Mouse (Mus musculus) 416B (cell line): ENCODE measurements around the gene Tnk2.

Source experiments
- DNase-seq: peaks from one replicate; pipeline ENCODE4 v3.0.0; 2011; ENCODE audit warnings: low read depth

Gene Tnk2

GRCm38 (mm10) chr16:32643661-32644061, at the start of gene Tnk2:
Tnk2 (plus strand) TSS chr16:32643874.
- DNase-seq: peak; percentile 83

- DNase-seq: peak; percentile 89
These were observed 49.8 kb upstream of the Tnk2 start for GRCm38 (mm10) chr16:32593916-32594315.

- peak; percentile 51 for DNase-seq
These were observed 49.0 kb upstream of the Tnk2 start for GRCm38 (mm10) chr16:32594701-32595100.

DNA sequence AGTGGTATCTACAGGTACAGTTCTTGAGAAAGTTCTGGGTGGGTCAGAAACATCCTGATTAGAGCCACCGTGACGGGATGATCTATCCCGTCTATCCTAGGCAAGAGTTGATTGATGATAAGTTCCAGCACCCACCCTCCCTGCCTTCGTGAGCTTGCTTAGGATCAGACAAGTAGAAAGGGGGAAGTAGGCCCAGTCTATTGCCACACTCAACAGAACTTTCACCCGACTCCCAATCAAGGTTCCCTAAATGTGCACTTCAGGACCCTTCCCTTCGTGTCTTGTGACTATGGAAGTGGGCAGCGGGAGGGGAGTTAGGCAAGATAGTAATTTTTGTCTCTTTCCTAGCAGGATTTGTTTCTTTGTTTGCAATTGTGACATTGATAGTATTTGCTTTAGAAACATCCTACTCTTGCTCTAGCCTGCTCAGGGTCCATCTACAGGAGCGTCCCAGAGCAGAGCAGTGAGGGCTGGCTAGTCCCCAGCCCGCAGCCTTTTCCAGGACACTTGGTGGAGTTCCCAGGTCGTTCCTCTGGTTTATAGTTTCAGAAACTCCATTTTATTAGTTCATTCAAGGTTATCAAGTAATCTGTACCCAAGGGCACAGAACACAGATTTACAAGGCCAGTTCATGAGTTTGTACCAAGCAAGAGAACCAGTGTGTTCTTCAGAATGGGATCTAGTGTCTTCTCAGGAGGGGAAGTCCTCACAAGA, 48.4 kb upstream of the Tnk2 start:
- DNase-seq: peak; percentile 35

DNA sequence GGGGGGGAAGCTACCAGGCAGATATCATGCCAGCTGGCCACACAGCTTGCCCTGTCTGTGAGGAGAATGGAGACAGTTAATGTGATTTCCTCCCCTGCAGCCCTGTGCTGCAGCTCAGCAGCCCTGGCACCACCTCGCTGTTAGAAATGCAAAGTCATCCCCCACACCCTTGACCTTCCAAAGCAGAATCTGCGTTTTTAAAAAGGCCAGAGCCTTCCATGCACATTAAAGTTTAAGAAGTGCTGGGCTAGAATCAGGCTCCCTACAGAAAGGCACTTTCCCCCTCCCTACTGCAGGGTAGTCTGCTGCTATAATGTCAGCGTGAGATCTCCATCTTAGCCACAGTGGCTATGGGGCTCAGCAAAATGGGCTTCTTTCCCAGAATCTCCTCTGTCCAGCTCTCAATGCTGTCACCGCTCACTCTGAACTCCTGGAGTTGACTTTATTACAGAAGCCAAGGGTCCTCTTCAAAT, 45.7 kb upstream of the Tnk2 start:
- peak; percentile 79 for DNase-seq

GRCm38 (mm10) chr16:32599151-32599550, 44.5 kb upstream of the Tnk2 start:
- no peak for DNase-seq

GRCm38 (mm10) chr16:32602193-32602685, 41.4 kb upstream of the Tnk2 start:
- no peak for DNase-seq

DNA sequence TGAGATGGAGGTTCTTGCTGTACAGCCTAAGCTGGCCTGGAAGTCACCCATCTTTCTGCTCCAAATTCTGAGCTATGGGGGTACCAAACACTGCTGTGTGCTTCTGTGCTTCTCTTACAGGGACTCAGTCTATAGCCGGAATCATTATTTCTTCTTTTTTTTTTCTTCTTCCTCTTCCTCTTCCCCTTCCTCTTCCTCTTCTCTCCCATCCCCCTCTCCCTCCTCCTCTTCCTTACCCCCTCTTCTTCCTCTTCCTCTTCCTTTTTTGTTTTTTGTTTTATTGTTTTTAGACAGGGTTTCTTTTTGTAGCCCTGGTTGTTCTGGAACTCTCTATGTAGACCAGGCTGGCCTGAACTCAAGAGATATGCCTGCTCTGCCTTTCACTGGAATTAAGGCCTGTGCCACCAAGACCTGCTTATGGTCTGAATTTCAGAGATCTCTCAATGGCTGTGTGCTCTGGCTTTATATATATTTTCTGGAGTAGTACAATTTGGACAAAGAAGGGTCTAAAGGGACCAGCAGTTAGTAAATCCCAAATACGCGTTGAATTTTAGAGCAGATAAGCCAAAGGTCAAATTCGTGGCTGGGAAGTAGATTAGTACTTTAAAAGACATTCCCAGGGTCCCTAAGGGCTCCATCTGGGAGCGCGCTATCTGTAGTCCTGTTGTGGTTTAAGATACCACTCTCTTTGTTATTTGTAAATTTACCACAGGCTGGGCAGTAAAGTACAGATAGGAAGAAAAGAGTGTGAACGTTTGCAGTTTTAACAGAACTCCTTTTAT, 35.9 kb upstream of the Tnk2 start:
- no peak for DNase-seq

- no peak for DNase-seq
These were observed 35.3 kb upstream of the Tnk2 start for GRCm38 (mm10) chr16:32608344-32608711.

GRCm38 (mm10) chr16:32608712-32609400, 34.8 kb upstream of the Tnk2 start, which contains the start of gene Tfrc:
Tfrc (plus strand) TSS chr16:32608920.
- peak; percentile 99 for DNase-seq

DNA sequence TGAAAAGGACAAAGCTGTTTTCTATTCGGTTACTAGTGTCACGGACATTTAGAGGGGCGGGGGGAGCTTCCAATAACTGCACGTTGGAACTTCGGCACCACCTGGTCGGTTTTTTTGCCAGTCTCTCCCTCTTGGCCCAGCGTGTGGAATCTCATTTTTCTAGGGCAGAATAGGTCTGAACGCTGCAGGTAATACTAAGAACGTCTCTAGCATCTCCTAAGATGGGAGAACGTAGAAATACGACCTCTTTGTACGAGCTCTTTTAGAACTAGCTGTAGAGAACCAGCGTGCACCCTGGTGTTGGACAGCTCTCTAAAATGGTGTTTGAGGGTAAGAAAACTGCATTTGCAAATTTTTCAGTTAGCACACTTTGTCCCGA, 34.3 kb upstream of the Tnk2 start:
- peak; percentile 66 for DNase-seq

DNA sequence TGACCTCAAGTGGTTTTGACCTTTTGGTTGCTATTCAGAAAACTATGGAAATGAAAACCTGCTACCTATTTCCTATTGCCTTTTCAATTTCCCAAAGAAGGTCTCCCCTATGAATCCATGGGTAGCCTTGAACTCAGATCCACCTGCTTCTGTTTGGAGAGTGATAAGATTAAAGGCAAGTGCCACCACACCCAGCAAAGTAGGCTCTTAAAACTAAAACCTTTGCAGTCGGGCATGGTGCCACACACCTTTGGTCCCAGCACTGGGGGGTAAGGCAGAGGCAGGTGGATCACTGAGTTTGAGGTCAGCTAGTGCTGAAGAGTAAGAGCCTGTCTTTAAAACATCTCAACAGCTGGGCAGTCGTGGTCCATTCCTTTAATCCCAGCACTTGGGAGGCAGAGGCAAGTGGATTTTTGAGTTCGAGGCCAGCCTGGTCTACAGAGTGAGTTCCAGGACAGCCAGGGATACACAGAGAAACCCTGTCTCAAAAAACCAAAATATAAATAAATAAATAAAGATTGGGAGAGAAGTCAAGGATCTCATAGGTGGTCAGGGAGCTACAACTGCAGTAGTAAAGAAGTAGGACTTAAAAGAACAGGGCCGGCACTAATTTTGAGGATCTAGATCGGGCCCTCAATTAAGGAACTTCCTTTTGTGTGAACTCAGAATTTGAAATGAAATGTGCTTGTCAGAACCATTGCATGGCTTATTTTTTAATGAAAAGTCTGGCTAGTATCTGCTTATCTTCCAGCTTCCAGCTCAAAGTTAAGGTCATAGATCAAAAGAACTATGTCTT, 33.0 kb upstream of the Tnk2 start:
- DNase-seq: peak; percentile 29

DNA sequence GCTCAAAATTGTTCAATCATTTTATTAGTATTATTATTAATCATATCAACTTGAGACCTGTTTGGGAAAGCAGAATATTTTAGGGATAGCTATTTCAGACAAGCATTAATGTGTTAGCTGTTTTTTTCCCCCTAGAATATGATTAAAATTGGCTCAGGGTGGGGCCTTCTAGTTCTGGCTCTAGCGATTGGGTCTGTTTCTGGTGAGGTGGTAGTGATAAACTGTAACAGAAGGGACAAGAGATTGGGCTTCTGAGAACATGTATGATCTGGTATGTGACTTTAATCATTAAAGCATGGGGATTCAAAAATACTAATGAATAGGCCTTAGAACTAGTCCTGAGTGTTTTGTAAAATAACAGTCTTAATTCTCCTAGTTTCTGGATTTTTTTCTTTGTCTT, 31.6 kb upstream of the Tnk2 start:
- DNase-seq: no peak

GRCm38 (mm10) chr16:32613269-32613834, 30.3 kb upstream of the Tnk2 start:
- DNase-seq: peak; percentile 42

DNA sequence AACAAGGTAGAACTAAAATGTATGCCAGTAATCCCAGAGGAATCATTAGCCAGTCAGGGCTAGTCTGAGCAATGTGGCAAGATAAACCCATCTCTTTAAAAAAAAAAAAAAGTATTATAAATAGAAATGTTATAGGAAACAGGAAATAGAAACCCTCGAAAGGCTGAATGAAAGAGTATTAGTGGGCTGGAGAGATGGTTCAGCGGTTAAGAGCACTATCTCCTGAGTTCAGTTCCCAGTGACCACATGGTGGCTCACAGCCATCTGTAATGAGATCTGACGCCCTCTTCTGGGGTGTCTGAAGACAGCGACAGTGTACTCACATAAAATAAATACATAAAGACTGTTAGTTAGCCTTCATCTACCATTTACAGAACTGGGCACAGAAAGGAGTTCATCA, 29.6 kb upstream of the Tnk2 start:
- peak; percentile 86 for DNase-seq

DNA sequence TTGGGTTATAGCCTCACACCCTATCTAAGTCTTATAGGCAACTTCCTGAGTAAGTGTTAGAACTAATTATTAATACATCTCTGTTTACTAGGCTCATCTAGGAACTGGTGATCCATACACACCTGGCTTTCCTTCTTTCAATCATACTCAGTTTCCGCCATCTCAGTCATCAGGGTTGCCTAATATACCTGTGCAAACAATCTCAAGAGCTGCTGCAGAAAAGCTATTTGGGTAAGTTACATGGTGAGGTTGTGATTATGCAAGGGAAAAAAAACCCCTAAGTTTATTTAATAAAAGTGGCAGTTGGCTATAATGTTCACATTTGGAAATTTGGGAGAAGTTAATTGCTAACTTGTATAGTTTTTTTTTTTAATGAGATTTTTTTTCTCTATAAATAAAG, 24.7 kb upstream of the Tnk2 start:
- no peak for DNase-seq

DNA sequence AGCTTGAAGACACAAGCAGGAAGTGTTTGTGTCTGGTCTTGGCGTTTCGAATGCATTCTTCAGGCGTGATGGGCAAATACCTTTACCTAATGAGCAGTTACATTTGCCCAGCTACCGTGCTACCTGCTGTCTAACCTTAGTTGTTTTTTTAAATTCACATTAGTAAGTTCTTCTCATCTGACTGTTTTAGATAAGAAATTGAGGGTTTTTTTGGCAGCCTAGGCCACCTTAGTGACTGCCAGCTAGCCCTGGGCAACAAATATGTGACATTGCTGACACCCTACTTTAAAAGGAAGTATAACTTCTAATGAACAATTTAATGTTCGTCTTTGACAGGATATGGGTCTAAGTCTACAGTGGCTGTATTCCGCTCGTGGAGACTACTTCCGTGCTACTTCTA, 15.5 kb upstream of the Tnk2 start:
- DNase-seq: no peak

DNA sequence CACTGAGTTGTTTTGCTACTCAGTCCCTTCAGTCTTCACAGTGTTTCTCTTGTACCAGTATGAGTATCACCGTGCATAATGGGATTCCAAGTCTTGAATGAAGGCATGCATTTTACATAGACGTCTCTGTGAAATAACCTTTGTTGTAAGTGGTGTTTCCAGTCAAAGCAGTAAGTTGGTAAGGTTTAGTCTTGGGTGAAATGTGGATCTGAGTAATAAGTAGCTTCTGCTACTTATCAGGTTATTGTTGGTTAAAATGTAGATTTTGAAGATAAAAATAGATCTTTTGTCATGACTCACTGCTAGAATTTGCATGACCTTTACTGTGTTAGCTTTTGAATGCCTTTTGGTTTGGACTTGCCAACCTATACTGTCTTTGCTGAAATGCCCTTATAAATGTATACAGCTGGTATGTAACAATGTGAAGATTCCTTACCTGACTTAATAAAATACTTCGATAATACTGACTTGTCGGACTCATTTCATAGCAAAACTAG, 11.3 kb upstream of the Tnk2 start:
- no peak for DNase-seq

DNA sequence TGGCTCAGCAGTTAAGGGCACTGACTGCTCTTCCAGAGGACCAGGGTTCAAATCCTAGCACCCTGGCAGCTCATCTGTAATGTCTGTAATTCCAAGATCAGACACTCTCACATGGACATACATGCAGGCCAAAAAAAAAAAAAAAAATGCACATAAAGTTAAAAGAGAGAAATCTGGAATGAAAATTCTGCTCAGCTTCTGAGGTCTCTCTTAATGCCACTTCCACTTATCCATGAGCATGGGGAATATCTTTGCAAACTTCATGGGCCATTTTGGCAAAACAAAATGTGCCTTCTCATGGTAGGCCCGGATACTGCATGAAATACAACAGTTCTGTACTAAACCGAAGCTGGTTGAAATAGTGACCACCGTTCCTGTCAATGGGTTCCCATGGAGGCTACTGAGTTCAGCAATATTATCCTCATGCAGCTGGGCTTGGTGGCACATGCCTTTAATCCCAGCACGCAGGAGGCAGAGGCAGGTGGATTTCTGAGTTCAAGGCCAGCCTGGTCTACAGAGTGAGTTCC, 10.1 kb upstream of the Tnk2 start:
- no peak for DNase-seq

GRCm38 (mm10) chr16:32634183-32634582, 9.5 kb upstream of the Tnk2 start:
- peak; percentile 60 for DNase-seq

DNA sequence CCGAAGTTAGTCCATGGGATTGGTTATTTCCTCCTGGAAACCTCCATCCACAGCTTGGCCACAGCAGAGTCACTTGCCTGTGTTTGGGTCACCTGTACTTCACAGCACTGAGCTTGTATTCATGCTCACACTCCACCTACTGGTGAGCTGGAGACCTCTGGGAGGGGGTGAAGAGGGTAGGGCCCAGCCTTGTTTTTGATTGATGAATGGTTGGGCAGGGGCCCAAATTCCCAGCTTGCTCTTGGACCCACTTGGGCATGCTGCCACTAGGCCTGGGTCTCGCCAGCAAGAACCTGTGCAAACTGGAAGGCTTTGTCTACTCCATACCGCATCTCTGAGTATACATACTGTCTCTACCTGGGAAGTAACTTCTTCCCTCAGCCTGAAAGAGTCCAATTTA, 8.4 kb upstream of the Tnk2 start:
- no peak for DNase-seq
